Mouse (Mus musculus) lung, postnatal 36 days (tissue): ENCODE results near the gene Coq10a.

ENCODE experiments used
- DNase-seq: peaks from one replicate; pipeline ENCODE4 v3.0.0; 2022; ENCODE audit warnings: mixed read lengths

Coq10a gene

DNA sequence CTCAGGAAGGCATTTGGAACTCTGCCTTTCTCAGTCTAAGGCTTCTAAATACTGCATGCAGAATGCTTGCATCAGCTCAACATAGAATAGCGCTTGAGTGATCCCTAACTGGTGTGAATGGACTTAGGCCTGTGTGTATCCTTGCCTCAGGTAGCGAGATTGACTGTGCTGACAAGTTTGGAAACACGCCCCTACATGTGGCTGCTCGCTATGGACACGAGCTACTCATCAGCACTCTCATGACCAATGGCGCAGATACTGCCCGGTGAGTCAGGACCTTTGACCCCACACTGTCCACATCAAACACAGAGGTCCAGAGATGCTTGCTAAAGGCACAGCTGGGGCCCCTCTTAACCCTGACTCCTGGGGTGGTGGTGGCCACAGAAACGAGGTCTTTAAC, 13.7 kb upstream of the Coq10a start:
- no peak for DNase-seq

DNA sequence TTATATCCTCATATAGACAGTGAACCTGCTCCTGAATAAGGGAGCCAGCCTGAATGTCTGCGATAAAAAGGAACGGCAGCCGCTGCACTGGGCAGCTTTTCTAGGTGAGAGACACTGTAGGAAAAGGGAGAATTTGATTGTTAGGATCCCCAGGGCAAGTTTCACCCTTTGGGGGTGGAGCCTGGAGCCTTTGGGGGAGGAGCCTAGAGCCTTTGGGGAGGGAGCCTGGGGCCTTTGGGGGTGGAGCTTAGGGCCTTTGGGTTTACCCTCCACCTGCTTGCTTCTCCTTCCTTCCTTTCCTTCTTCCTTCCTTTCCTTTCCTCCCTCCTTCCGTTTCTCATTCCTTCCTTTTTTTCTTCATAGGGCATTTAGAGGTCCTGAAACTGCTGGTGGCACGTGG, 11.8 kb upstream of the Coq10a start:
- DNase-seq = no peak

- DNase-seq = no peak
Observed at GRCm38 (mm10) chr10:128379260-128379659, 10.5 kb upstream of the Coq10a start.

DNA sequence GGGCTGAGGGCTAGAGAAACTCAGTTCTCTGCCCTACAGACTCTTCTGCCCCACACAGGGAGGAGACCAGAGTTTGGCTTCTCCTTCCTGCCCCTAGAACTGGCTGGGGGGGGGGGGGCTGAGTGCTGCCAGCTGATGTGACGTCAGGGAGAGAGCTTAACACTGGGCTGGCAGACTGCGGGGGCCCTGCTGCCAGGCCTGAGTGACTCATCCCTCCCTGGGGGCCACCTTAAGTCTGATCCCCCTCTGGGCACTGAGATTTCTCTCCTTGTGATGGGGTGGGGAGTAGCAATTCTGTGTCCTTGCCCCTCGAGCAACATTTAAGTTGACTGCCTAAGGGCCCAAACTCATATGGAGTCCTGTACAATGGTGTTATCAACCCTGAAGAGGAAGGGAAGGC, 9.7 kb upstream of the Coq10a start:
- no peak for DNase-seq

- no peak for DNase-seq
Observed at GRCm38 (mm10) chr10:128377940-128378448, 9.2 kb upstream of the Coq10a start.

DNA sequence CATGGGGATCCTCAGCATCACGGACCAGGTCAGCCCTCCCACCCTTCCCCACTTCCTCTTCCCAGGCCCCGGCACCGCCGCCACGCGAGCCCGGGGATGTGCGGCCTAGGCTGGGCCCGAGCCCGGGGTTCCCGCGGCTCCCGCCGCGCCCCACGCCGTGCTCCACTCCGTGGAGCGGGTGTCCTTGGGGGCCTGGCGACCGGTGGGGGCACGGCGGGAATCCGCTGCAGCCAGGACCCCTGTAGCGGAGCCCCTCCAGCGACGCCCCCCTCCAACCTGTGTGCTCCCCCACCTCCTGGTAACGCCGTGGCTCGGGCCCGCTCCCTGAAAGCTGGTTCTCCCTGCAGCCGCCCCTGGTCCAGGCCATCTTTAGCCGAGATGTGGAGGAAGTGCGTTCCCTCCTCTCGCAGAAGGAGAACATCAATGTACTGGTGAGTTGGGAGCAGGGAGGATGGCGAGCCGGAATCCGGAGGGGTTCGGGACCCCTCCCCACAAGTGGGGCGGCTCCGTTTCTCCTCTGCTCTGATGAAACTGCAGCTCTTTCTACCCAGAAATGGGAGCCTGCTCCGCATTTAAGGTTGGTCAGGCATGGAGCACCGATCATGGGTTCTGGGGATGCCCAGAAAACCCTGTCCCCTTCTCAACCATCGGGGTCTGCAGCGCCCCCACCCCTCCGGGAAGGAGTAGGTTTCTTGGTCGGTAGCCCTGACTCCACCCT, 8.6 kb upstream of the Coq10a start:
- DNase-seq = peak; percentile 26

DNA sequence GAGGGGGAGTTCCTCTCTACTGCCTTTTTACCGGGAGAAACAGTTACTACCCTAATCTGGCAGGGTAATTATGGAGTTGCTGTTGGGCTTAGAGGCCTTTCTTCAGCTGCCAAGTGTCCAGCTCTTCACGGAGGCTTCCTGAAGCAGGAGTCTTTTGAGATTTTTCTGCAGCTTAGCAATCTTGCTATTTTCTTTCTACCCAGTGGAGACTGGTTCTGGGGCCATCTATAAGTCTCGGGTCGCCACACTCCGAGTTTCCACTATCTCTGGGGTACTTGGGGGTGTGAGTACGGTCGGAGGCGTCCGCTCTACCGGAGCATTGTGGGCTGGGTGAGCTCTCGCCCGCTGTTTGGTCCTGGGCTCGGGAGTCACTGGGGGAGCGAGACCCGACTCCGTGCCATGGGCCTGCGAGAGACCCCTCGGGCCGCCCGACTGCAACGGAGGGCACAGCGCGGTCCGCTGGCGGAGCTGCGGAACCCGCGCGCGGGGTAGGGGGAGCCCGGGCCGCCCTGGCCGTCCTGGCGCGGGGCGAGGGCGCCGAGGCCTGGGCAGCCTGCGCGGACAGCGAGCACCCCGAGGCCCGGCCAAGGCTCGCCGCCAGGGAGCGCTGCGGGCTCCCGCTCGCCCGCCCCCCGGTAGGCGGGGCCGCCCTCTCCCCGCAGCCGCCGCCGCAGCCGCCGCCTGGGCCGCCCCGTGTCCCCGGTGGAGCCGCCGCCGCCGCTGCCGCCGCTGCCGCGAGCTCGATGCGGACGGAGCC, 7.8 kb upstream of the Coq10a start, which contains the start of gene Ankrd52:
Gene Ankrd52, plus strand, starts transcription at position 661 of the 757 bp plus-strand sequence.
- DNase-seq = peak; percentile 84

- no peak for DNase-seq
Observed at GRCm38 (mm10) chr10:128376099-128376454, 7.3 kb upstream of the Coq10a start.

GRCm38 (mm10) chr10:128374393-128374792, 5.6 kb upstream of the Coq10a start:
- peak; percentile 25 for DNase-seq

GRCm38 (mm10) chr10:128372989-128373748, 4.4 kb upstream of the Coq10a start:
- DNase-seq = peak; percentile 62

DNA sequence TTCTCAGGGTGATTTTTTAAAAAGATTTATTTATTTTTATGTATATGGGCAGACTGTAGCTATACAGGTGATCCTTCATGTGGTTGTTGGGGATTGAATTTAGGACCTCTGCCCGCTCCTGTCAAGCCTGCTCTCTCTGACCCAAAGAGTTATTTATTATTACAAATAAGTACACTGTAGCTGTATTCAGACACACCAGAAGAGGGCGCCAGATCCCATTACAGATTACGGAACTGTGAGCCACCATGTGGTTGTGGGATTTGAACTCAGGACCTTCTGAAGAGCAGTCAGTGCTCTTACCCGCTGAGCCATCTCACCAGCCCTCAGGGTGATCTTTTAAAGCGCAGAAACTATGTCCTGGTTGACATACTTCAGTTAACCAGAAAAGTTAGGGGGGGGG, 3.3 kb upstream of the Coq10a start:
- no peak for DNase-seq

GRCm38 (mm10) chr10:128370601-128371000, 1.8 kb upstream of the Coq10a start:
- no peak for DNase-seq

- DNase-seq = no peak
Observed at GRCm38 (mm10) chr10:128370021-128370420, 1.2 kb upstream of the Coq10a start.

DNA sequence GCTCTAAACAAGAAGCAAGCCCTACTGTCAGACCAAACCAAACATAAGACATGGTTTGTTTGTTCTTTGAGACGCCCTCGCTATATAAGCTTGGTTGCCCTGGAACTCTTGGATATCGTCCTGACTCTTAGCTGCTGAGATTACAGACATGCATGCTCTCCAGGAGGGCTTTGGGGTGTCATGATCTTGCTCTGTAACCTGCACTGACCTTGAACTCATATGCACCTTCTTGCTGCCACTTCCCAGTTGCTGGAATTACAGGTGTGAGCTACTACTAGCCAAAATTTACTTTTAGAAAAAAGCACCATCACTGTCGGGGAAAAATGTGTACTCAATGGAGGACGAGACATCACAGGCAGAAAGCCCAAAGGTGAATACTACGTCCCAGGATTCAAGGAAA, 802 bp upstream of the Coq10a start:
- DNase-seq = no peak

DNA sequence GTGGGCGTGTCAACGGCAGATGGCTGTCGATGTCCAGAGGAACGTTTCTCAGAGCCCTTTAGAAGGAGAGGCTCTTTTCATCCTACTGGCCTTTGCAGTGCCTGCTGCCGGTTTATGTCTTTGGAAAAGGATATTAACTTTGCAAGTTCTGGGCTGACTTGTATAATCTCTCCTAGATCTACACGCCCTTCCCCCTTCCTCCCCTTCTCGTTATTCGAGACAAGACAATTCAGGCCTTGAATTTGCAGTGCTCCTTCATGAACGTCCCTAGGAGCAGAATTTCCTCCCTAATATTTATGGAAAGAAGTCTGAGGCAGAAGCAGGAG, 384 bp upstream of the Coq10a start:
- DNase-seq = no peak

GRCm38 (mm10) chr10:128367899-128368401, 847 bp downstream of the Coq10a start:
- no peak for DNase-seq

DNA sequence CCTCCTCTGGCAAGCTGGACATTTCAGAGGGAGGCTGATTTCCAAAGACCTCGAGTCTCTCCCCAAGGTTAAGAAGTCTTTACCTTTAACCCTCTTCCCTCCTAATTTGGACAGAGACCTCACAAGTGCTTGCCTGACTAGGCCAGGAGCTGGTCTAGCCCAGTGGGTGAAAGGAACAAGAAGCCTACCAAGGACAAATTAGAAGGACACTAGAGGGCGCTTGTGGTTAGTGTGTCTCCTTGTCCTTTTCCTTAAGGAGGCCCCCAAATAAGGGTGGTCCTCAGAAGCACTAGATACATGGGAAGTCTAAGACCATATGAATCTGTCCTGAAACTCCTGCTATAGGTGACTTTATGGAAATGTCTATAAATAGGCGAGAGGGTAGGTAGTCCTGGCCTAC, 6.2 kb downstream of the Coq10a start:
- peak; percentile 73 for DNase-seq

GRCm38 (mm10) chr10:128361836-128362235, 7.0 kb downstream of the Coq10a start:
- no peak for DNase-seq

- DNase-seq = no peak
Observed at GRCm38 (mm10) chr10:128359226-128359625, 9.6 kb downstream of the Coq10a start.

DNA sequence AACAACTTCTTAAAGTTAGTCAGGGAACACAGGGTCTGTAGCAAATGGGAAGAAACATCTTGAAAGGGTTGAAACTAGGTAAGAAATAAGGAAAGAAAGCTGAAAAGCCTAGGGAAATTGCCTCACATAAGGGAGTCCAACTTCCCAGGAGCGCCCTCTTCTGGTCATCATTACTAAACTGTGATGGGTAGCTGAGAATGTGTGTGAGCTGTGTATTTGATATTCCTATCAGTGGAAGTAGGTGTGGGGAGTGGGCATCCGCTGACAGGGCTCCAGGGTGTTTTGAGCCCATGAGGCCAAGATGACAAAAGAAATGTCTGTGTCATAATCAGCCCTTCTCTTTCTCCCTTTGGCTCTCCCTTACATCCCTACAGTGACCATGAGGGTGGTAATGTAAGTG, 10.0 kb downstream of the Coq10a start:
- DNase-seq = peak; percentile 87

DNA sequence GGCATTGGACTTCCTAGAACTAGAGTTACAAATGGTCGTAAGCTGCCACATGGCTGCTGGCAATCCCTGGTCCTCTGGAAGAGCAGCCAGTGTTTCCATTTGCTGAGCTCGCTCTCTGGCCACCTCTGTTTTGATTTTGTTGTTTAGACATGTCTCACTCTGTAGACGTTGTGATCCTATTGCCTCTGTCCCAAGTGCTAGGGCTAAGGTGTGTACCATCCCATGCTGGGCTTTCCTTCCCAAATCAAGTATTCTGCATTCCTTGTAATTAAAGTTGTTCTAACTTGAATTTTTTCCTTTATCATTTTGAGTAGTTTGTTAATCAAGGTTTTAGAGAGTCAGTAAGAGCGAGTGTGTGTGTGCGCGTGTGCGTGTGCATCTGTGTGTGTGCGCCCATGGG, 21.3 kb downstream of the Coq10a start:
- DNase-seq = no peak

DNA sequence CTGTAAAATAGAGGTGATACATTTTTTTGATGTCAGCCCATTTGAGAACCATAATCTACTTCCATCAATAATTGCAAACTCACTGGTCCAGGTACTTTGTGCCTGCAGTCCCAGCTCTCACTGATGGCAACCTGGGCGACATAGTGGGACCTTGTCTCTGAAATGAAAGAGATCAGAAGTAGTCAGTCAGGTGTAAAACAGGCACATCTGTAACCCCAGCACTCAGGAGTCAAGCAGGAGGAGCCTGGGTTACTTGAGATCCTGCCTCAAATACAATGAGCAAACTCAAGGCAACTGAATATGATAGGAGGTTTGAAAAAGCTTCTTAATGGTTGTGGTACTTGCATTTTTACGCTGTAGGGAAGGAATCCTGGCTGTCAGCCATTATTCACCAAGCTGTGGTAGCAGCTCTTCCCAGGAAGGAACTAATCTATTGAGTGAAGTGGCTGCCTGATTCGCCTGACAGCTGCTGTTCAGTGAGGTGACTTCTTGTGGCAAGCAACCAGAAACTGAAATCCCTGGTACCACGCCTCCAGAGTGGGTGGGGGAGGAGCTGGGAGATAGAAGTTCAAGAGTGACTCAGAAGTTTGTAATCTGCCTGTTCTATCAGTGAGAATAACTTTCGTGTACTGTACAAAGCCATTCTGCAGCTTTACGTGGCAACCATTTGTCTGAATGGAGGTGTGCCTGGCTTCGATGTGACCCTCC, 24.1 kb downstream of the Coq10a start:
- DNase-seq = peak; percentile 93

DNA sequence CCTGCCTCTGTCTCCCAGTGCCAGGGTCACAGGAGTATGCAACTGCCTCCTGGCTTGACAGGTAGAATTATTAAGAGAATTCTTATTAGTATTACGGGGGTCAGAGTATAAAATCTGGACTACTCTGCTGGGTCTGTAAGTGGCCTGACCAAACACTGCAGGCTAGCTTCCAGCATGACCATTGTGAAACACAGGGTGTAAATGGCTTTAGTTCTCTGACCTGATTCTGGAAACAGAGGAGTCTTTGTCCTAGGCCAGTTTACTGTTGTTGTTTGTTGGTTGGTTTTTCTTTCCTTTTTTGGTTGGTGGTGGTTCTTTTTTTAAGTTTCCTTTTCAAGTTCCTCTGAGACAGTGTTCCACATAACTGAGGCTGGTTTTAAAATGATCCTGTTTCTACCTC, 25.4 kb downstream of the Coq10a start:
- DNase-seq = no peak
